Mouse (Mus musculus) adipocyte (in vitro differentiated cells): ENCODE results near the gene Ifitm6.
A peak's percentile ranks its signal among the peaks of the same experiment; 100 is the strongest.
"Not testable (repeated sequence)": the region's sequence is repeated elsewhere in the genome, so short reads cannot be mapped to it uniquely, and the experiment has no call there.

Experiments
- DNase-seq: peaks from one replicate; pipeline ENCODE4 v3.0.0-alpha.2; 2016; ENCODE audit warnings: low spot score

Gene Ifitm6

DNA sequence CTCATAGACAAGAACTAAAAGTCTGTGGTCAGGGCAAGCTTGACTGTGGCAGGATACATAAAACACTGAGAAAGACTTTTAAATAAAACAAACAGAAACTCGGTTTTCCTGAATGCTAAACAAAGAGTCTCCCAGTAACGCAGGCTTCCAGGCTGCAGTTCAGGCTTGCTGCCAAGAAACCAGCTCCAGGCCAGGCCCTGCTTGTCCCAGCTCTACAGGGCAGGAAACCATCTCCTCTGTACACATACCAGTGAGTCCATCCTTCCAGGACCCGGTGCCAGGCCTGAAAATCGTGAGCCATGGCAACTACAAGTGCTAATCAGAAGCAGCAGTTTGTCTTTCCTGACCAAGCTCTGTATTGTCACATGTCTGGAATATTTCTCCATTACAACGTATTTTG lies 23.9 kb upstream of the Ifitm6 start:
- DNase-seq = peak; percentile 95

DNA sequence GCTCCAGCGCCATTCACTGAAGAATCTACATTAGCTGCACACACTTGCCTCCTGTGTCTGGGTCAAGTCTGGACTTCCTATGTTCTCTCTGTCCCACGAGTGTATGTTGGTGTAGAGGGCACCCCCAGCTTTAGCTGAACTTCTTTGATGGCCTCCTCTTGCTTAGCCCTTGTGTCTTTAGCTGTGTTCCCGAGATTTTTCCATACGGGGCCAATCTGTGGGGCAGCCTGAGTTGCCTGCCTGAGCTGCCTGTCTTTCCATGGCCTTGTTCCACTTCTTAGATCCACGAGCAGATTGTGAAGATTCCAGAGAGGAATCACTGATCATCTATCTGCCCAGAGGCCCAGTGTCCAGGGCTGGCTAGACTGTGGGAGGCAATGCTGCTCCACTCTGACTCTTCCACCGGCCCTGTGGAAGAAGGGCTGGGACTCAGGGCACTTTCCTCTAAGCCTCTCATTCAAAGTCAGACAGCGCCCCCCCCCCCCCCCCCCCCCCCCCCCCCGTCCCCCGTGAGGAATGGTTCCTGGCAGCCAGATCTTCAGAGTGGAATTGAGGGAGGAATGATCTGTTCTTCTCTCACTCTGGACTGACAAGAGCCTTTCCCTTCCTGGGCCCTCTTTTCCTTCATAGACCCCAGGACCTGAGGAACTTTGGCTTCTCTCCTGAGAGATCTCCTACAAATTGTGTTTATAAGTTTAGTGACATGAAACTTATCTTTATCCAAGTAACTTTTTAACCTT lies 23.3 kb upstream of the Ifitm6 start:
- DNase-seq = no peak

DNA sequence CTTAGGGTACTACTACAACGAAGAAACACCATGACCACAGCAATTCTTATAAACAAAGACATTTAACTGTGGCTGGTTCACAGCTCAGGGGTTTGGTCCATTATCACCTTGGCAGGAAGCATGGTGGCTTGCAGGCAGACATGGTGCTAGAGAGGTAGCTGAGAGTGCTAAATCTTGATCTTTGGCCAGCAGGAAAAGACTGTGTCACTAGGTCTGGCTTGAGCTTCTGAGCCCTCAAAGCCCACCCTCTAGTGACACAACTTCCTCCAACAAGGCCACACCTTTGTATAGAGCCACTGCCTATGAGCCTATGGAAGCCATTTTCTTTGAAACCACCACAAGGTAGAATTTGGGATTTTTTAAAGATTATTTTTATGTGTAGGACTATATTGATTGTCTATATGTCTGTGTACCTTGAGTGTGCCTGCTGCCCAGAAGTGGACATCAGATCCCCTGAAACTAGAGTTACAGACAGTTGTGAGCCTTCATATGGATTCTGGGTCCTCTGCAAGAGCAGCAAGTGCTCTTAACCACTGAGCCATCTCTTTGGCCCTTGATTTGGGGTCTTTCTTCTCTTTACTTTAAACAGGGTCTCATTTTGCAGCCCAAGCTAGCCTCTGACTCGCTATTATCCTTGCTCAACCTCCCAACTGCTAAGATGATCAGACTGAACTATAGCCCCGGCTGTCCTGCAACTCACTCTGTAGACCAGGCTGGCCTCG lies 21.8 kb upstream of the Ifitm6 start:
- DNase-seq = no peak

DNA sequence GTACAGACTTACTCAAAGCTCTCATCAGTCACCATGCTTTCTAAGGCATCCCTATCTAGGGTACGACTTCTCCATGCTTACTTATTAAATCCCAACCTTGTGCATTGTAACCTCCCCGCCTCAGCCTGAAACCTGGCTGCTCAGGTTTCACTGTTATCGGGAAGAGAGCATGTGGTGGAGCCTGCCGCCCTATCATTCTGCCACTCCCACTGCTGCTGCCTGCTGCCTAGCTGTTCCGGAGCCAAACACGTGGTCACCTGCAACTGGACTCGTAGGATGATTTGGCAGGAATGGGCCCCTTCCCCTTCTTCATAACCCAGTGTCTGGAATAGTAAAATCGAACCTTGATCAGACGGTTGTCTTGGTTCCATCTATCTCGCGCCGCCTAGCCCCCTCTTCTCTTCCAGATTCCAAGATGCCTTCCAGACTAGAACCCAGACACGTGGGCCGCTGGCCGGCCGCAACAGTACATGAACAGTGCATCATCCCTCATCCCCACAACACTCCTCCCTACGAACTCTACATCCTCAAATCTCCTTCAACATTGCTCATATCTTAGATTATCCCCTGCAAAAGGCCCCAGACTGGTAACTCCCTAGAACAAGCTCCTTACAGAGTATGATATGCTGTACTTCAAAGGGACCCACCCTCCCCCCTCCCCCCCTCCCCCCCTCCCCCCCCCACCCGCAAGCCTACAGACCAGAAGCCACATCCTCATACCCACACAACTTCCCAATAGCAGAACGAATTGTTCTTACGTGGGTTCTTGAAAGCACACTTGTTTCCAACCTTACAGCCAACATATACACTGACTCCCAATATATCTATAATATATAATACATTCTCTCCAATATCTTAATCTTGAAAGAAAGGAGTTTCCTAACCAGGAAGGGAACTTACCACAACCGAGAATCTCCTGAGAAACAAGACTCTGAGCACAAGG lies 20.6 kb upstream of the Ifitm6 start:
- DNase-seq = no peak

DNA sequence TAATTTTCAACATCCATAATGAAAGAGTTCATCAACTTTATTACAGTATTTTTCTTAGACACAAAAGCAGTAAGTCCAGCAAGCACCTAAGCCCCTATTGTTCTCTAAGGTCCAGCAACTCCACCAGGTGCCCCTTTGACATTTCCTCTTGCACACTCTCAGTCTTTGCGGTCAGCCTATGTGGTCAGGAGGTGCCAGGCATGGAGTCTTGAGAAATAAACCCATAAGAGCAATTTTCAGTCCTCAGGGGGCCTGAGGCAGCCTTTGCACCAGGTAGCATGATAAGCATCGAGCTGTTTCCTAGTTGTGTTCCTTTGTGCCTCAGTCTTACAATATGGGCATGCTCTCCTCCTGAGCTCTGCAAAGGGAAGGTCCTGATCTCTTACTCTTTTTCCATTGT lies 18.9 kb upstream of the Ifitm6 start:
- not testable (repeated sequence) for DNase-seq

DNA sequence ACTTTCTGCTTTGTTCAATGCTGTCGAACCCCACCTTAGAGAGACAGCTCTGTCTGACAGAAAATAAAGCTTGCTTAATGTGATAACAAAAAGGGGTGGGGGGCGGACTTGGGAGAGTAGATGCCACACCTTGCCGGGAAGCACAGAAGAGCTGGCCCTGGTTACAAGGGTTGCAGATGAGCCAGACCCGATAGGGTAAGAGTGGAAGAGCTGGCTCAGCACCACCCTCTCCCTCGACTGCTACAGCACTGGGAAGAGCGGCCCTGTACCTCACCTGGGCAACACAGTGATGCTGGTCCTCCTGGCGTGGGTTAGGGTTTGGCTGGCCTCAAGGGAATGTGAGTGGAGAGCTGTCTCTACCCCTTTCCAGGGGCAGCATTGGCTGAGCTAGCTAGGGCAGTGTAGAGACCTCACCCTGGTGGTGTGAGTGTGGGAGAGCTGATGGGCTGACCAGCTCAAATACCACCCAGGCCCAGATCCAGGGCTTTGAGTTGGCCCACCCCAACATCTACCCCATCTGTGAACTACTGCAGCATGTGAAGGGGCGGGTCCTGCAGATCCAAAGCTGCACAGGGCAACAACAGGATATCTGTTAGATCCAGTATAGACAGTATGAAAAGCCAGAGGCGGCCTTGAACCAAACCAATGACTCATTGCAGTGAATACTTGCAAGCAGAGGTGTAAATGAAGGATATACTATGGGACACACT lies 14.9 kb upstream of the Ifitm6 start:
- no peak for DNase-seq

DNA sequence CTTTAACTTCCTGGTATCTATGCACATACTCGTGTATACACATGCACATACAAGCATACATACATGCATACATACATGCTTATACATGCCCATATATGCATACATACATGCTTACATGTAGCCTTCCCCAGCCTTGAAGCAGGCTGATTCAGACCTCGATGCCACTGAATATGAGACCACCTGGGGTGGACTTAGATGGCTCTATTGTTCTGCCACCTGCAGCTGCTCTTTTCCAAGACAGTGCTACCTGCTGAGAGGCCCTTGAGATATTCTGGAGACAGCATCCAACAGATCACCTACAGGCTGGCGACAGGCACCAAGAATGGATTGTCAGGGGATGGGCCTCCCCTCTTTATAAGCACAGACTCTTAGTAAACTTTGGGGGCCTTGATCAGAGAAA lies 12.7 kb upstream of the Ifitm6 start:
- DNase-seq = no peak

DNA sequence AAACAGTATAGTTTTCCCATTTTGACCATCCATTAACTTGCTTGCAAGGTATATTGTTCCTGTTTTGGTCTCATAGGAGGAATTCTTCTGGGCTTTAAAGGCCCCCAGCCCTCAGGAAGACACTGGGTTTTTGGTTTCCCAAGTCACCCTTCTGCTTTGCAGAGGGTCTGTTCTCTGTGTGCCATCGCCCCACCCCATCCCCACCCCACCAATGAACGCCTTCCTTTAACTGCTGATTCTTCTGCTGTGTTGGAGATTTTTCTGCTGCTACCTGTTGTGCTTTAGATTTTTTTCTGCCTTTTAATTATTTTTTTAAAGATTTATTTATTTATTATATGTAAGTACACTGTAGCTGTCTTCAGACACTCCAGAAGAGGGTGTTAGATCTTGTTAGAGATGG lies 11.1 kb upstream of the Ifitm6 start, which contains the start of gene Gm17387:
TSS of gene Gm17387 (plus strand) at position 301 of the 400 bp plus-strand sequence.
- no peak for DNase-seq

DNA sequence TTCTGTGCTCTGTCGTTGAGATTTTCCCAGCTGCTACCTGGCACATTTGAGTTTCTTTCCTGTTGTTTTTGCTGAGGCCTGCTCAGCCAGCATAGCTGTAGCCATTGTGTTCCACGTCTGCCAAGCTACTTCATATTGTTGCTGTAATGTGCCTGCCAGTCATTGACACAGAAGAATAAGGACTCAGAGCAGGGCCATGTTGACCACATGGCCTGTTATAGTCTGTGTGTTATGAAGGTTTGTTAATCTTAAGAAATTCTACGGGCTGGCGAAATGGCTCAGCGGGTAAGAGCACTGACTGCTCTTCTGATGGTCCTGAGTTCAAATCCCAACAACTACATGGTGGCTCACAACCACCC lies 9.0 kb upstream of the Ifitm6 start:
- DNase-seq = no peak

DNA sequence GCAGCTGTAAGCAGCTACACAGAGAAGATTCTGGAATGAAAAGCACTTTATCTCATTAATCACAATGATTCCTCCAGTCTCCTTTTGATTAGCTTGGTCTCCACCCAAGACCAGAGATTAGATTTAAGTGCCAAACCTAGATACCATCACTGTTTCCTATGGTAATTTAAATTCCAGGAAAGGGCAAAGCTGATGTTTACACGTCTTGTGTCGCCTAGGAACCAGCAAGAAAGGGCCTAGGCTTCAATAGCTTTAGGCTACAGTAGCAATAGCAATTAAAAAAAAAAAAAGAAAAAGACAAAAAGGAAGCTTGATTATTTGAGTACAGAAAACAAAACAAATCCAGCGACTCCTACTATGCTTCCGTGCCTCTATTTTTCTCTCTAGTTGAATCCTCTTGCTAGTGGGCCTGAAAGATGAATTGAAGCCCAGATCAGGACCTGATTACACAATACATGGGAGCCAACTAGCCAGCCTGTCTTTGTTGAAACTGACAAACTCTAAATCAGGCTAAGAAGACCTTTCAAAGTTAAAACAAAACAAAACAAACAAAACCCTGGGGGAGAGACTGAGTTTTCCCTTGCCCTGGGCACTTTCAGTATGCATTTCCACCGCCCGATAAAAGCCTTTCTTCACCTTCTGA lies 8.5 kb upstream of the Ifitm6 start:
- peak; percentile 40 for DNase-seq

DNA sequence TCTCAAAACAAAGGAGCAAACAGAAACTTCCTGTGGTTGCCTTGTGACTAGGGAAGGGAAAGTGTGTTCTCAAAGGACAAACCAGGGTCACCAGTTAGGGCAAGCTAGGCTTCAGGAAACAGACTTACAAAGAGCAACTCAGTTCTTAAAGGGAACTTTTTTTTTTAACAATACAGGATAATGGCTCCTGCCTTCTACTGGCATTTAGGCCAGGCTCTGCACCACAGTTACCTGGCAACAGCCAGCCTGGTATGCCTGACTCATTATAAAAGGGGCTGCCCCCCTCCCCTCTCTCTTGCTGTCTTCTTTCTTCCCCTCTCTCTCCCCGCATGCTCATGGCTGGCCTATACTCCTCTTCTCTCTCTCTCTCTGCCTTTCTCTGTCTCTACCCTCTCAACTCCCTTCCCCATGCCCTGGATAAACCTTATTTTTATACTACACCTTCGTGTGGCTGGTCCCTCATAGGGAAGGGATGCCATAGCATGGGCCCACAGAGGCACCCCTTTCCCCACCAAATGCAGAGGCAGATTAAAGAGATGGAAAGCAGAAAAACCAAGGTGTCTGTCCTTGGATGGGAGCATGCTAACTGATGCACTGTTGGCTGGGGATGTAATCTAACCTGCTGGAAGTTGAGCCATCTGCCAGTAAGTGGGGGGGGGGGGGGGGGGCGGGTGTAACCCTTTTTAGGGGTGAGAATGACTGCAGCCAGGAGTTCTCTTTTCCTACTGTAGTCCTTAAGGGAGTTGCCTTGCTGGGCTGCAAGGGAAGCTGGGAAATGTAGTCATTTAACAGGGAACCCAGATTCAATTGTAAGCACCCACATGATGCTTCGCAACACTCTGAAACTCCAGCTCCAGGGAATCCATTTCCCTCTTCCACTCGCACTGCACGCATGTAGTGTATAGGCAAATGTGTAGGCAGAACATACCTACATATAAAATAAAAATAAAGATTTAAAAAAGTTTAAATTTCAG lies 7.4 kb upstream of the Ifitm6 start:
- no peak for DNase-seq

DNA sequence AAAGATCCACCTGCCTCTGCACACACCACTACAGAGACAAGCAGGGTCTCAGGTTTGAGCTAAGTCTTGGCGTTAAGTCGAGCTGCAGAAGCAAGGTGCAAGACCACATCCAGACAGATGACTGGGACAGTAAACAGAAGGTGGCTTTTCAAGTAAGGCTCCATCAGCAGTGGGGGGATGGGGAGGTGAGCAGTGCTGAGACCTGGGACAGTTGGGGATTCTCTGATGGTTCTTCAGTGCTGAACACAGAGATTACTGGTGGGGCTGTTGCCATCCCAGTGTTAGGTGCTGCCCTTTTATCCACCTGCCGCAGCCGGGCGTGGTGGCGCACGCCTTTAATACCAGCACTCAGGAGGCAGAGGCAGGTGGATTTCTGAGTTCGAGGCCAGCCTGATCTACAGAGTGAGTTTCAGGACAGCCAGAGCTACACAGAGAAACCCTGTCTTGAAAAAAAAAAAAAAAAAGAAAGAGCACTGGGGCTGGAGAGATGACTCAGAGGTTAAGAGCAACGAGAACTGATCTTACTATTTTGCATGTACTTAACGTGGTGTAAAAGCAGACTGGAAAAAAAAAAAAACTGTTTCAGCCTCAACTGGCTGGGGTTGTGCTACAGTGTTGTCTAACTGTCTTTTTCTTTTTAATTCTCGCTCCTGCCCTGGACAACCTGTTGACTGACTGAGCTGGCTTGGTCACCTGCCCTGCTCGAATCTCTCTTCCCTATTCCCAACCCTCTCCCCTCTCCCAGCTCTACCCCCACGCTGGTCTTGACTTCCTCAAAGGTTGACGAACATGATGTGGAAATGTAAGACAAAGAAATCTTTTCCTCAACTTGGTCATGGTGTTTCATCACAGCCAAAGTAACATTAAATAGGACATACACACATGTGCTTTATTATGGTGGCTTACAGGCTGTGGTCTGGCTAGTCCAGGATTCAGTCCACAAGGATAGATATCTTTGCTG lies 4.0 kb upstream of the Ifitm6 start:
- DNase-seq = no peak

DNA sequence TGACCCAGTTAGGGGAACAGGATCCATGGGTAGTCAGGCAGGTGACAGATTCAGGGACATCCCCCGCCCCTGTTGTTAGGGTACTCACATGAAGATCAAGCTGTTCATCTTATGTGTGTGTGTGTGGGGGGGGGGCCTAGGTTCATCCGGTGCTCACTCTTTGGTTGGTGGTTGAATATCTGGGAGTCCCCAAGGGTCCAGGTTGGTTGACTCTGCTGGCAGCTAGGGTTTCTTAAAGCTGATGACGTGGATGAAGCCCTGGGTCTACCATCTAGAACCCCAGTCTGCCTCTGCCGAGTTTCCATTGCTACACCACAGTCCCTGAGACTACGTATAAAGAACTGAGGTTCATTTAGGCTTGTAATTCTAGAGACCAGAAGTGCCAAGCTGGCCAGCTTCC lies 1.3 kb upstream of the Ifitm6 start:
- DNase-seq = no peak

DNA sequence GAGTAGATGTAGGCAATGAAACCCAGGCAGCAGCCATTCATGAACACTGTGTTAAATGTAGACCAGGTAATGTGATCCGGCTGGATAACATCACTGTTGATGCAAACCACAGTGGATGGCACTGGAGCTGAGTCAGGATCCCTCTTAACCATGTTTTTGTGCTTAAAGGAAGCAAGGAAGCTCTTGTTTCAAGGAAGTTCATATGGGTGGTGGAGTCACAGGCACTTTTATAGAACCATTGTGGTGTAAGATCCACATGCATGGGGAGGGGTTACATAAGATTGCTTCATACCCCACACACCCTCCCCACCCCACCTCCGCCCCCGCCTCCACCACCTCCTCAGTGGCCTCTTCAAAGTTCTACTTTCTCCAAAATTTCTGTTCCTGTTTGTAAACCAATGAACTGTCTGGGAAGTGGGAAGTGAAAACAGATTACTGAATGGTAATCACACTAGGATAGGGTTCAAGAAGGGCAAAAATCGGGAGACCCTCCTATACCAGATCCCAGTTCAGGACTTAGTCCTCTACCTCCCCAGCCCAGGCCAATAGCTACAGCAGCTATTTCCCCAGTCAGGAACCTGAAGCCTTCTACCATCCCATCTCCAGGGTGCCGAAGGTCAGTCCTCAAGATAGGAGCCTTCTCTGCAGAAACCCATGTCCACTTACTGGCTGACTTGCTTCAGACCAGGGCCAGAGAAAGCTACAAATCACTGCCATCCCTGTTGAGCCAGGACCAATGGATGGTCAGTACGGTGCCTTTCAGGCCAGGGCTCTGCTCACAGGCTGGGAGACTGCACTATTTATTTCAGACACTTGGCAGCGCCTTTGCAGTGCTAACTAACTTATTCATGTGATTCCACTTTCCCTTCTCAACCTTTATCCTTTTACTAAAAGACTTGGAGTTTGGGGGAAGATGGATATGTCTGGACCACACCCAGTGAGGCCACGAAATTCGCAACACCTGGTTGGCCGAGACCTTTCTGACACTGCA lies 722 bp downstream of the Ifitm6 start:
- DNase-seq = peak; percentile 73

DNA sequence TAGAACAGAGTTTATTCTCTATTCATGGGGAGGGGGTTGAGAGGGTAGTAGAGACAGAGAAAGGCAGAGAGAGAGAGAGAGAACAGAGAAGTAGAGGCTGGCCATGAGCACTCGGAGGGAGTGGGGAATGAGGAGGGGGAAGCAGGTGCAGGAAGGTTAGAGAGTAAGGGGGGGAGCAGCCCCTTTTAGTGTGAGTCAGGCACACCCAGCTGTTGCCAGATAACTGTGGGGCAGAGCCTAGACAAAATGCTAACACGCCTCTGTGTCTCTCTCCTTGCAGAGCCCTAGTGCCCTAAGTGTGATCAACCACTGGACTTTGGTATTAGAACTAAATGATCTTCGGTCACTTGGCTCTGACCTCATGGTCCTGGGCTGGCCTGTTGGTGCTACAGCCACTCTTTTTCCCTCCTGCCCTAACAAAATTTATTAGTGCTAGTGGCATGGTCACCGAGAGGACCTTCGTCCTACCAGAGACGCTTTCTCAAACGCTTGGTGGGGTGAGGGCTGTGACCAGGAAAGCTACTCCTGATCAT lies 6.4 kb downstream of the Ifitm6 start:
- no peak for DNase-seq

DNA sequence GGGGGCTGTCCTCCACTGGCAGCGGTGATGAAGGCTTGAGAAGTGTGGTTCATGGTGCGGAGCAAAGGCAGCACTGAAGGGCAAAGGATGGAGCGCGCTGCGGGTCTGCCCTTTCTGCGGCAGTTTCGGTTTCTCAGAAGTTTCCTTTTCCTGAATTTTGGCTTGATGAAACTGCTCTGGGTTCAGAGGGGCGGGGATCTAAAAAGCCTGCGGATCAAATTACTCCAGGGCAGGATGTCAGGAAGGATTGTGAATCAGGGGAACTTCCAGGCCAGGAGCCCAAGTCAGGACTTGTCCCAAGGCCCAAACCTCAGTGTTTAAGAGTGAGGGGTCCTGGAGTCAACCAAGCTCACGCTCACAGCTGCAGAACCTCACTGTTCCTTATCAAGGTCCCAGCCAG lies 7.1 kb downstream of the Ifitm6 start, which contains the start of gene Ifitm3:
TSS of gene Ifitm3 (minus strand) at position 178 of the 400 bp plus-strand sequence.
- DNase-seq = peak; percentile 63

DNA sequence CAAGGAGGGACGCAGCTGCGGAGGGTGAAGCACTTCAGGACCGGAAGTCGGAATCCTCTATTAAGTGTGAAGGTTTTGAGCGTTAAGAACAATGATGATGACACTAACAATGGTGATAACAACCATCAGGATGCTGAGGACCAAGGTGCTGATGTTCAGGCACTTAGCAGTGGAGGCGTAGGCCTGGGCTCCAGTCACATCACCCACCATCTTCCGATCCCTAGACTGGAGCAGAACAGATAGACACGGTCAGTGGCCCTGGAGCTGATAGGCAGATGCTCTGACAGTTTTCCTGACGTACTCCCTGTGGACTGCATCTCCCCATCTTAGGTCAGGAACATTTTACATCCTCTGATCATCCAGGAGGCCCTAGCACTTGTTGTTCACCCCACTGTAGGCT lies 8.1 kb downstream of the Ifitm6 start:
- no peak for DNase-seq
